Mouse (Mus musculus) intestine, embryonic 16.5 days (tissue): Measurements from ENCODE around the gene Map9. TPM values are rescaled to one million over a fixed set of nuclear protein-coding genes. Genes with fewer than 3 reads are reported as not detected.

Experiments used
- ATAC-seq: fragments of 200-750 bp; cut with Nextera tagmentation; 2 replicates; pipeline ENCODE4 v1.8.0; 2017; ENCODE audit warnings: moderate TSS enrichment, moderate library complexity
- H3K27ac ChIP-seq: fragments of 300-500 bp; sonication (generic); 2 replicates; pipeline ENCODE4 v1.5.1; 2014; ENCODE audit warnings: mild to moderate bottlenecking, low read length
- H3K27me3 ChIP-seq: fragments of 300-500 bp; sonication (generic); replicated peaks from 2 replicates; pipeline ENCODE4 v1.6.1; 2014; ENCODE audit warnings: low read length, control low read depth, mixed read lengths; ENCODE audit not compliant: control insufficient read depth, insufficient read depth
- H3K36me3 ChIP-seq: fragments of 300-500 bp; sonication (generic); 2 replicates; pipeline ENCODE4 v1.6.1; 2014; ENCODE audit warnings: low read length, control low read depth; ENCODE audit not compliant: control insufficient read depth, insufficient read depth
- H3K4me1 ChIP-seq: fragments of 300-500 bp; sonication (generic); 2 replicates; pipeline ENCODE4 v1.6.1; 2014; ENCODE audit warnings: low read length, control low read depth, mixed read lengths; ENCODE audit not compliant: control insufficient read depth, insufficient read depth
- H3K4me2 ChIP-seq: fragments of 300-500 bp; sonication (generic); 2 replicates; pipeline ENCODE4 v1.6.1; 2014; ENCODE audit warnings: low read depth, low read length, control low read depth
- H3K4me3 ChIP-seq: fragments of 300-500 bp; sonication (generic); 2 replicates; pipeline ENCODE4 v1.5.1; 2014; ENCODE audit warnings: mild to moderate bottlenecking, low read length
- H3K9ac ChIP-seq: fragments of 300-500 bp; sonication (generic); 2 replicates; pipeline ENCODE4 v1.6.1; 2014; ENCODE audit warnings: low read depth, low read length
- H3K9me3 ChIP-seq: fragments of 300-500 bp; sonication (generic); 2 replicates; pipeline ENCODE4 v1.6.1; 2016; ENCODE audit warnings: low read length, control low read depth; ENCODE audit not compliant: control insufficient read depth
- whole genome bisulfite sequencing: fragments of 180-500 bp; shearing (Covaris S2); extraction: QIAGEN DNeasy Blood & Tissue Kit; methylation state at CpG from one replicate; pipeline ENCODE4 v1.1.7; 2014; 5-methylcytosine and 5-hydroxymethylcytosine counted together
- polyA plus RNA-seq: library from polyadenylated mRNA; unstranded; fragments of >200 nt; fragmentation: Nextera tagmentation; extraction: Ambion mirVana; gene quantifications from 2 replicates; pipeline ENCODE4 v1.2.1, GENCODE M21; 2015

Gene Map9
- polyA plus RNA-seq, 1 experiment from 2014 or later, result 4.5 TPM

DNA sequence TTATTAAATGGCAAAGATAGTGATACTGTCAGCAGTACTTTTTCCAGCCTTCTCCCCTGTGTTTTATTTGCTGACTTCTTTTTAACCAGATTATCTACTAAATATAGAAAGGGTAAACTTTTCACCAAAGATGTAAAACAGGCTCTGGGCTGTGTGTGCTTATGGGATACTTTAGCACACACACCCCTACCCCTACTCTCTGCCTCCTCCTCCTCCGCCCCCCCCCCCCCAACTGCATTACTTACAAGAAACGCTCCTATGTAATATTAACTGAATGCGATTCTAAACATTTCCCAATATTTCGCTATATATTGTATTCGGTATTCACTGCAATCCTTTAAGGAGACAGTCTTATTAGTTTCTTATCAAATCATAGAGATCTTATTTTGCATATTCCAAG lies 504 bp upstream of the Map9 start:
- no peaks in the 10 kb centered on the region for H3K9me3 ChIP-seq
- no peaks in the 10 kb centered on the region for H3K27me3 ChIP-seq
- peak; percentile 21 for ATAC-seq
- 0 out of 2 replicates have a peak overlapping the region, but pooled peaks have one; percentile 49 for H3K9ac ChIP-seq
- 5% methylated on average over 5 of the region's 5 CpGs for WGBS
- no peak overlapping the region for H3K27ac ChIP-seq
- H3K4me2 ChIP-seq, result peak overlapping the region; percentile 85
- peak overlapping the region; percentile 79 for H3K4me3 ChIP-seq
- peaks cover 3% of the 10 kb centered on the region; the same call in 1 of the 2 replicates for H3K4me1 ChIP-seq
- H3K36me3 ChIP-seq, result no peaks in the 10 kb centered on the region

GRCm38 (mm10) chr3:82359036-82359435 lies 1.2 kb downstream of the Map9 start:
- Histone ChIP-seq H3K9me3 (no peaks in the 10 kb centered on the region), H3K4me2 (no peak overlapping the region), H3K4me3 (no peak overlapping the region), H3K4me1 (peaks cover 3% of the 10 kb centered on the region; the same call in 1 of the 2 replicates), H3K9ac (no peak overlapping the region), H3K27ac (no peak overlapping the region), H3K27me3 (no peaks in the 10 kb centered on the region), H3K36me3 (no peaks in the 10 kb centered on the region)
- no peak for ATAC-seq
- 92% methylated on average over 8 of the region's 8 CpGs for WGBS

DNA sequence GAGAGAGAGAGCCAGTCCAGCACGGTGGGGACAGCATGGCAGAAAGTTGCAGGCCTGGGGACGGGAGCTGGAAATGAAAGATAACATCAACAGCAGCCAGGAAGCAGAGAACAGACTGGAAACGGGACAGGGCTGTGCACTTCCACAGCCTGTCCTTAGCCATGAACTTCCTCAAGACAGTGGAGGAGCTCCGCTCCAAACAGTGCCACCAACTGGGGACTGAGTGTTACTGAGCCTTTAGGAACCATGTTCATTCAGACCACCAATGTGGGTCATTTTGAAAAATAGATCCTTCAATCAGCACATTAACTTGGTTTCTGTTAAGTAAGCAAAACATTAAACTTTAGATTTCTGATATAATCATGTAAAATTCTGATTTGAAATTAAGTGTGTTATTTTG lies 4.6 kb downstream of the Map9 start:
- H3K9me3 ChIP-seq, result no peaks in the 10 kb centered on the region
- no peak overlapping the region for H3K4me2 ChIP-seq
- no peaks in the 10 kb centered on the region for H3K27me3 ChIP-seq
- H3K27ac ChIP-seq, result no peak overlapping the region
- peaks cover 3% of the 10 kb centered on the region; the same call in 1 of the 2 replicates for H3K4me1 ChIP-seq
- no peak overlapping the region for H3K9ac ChIP-seq
- 30% methylated on average over 4 of the region's 4 CpGs for WGBS
- ATAC-seq, result no peak
- H3K36me3 ChIP-seq, result no peaks in the 10 kb centered on the region
- H3K4me3 ChIP-seq, result no peak overlapping the region

GRCm38 (mm10) chr3:82364505-82364904 lies 6.7 kb downstream of the Map9 start:
- ATAC-seq, result no peak
- no peaks in the 10 kb centered on the region for H3K4me1 ChIP-seq
- H3K4me3 ChIP-seq, result no peak overlapping the region
- H3K4me2 ChIP-seq, result no peak overlapping the region
- no peaks in the 10 kb centered on the region for H3K9me3 ChIP-seq
- no peak overlapping the region for H3K27ac ChIP-seq
- H3K9ac ChIP-seq, result no peak overlapping the region
- no peaks in the 10 kb centered on the region for H3K27me3 ChIP-seq
- H3K36me3 ChIP-seq, result no peaks in the 10 kb centered on the region
- 86% methylated on average over 8 of the region's 8 CpGs for WGBS

DNA sequence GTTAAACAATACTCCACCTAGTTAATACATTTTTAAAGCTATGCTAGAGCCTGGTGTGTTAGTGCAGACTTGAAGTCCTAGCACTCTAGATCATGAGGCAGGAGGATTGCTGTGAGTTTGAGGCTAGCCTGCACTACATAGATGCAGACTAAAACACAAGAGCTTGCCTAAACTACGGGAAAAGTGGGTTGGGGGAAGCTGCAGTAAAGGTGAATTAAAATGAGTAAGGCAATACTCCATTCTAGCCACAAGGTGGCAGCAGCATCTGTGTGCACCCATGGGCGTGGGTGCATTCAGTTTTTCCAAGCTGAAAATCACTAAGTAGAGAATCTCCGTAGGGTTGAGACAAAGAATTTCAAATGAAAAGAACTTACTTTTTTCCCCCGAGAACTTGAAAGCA lies 7.1 kb downstream of the Map9 start:
- Histone ChIP-seq H3K4me3 (no peak overlapping the region), H3K9ac (no peak overlapping the region), H3K9me3 (no peaks in the 10 kb centered on the region), H3K4me1 (no peaks in the 10 kb centered on the region), H3K27ac (no peak overlapping the region), H3K4me2 (no peak overlapping the region), H3K36me3 (no peaks in the 10 kb centered on the region), H3K27me3 (no peaks in the 10 kb centered on the region)
- no peak for ATAC-seq
- whole genome bisulfite sequencing, result 32% methylated on average over 4 of the region's 4 CpGs

- ATAC-seq, result no peak
- WGBS, result 74% methylated on average over 21 of the region's 21 CpGs
- Histone ChIP-seq H3K27me3 (no peaks in the 10 kb centered on the region), H3K9ac (no peak overlapping the region), H3K4me3 (no peak overlapping the region), H3K4me1 (no peaks in the 10 kb centered on the region), H3K36me3 (no peaks in the 10 kb centered on the region), H3K9me3 (no peaks in the 10 kb centered on the region), H3K27ac (no peak overlapping the region), H3K4me2 (no peak overlapping the region)
Observed at GRCm38 (mm10) chr3:82369063-82369860, 11.4 kb downstream of the Map9 start.

DNA sequence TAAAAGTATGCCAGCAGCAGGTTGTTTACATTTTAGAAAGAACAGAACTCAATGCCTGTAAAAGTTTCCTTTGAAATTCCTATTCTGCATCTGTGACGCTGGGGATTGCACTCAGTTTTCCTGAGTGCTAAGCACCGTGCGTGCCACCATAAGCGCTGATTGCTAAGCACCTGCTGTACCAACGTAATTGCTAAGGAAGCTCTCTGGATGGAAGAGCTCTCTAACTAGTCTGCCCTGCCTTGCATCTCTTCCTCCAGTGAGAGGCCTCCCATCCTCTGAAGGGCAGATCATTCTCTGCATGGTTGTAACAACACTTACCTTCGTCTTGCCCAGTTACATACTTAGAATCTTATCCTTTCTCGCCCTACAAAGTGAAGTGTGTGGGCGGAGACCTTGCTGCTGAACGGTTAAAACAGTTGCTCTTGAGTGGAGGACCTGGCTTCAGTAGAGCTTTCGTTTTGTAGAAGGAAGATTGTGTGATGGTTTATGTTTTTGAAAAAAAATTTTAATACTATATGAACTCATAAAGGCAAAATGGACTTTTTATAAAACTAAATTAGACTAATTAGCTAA lies 12.7 kb downstream of the Map9 start:
- Histone ChIP-seq H3K27ac (no peak overlapping the region), H3K4me1 (no peaks in the 10 kb centered on the region), H3K4me3 (no peak overlapping the region), H3K9ac (no peak overlapping the region), H3K9me3 (no peaks in the 10 kb centered on the region), H3K27me3 (no peaks in the 10 kb centered on the region), H3K36me3 (no peaks in the 10 kb centered on the region), H3K4me2 (no peak overlapping the region)
- WGBS, result 83% methylated on average over 10 of the region's 10 CpGs
- ATAC-seq, result no peak

GRCm38 (mm10) chr3:82376965-82377364 lies 19.1 kb downstream of the Map9 start:
- Histone ChIP-seq H3K9me3 (no peaks in the 10 kb centered on the region), H3K27me3 (no peaks in the 10 kb centered on the region), H3K36me3 (no peaks in the 10 kb centered on the region), H3K4me1 (no peaks in the 10 kb centered on the region), H3K27ac (no peak overlapping the region), H3K9ac (no peak overlapping the region), H3K4me3 (no peak overlapping the region), H3K4me2 (no peak overlapping the region)
- 87% methylated on average over 14 of the region's 14 CpGs for WGBS
- ATAC-seq, result no peak

DNA sequence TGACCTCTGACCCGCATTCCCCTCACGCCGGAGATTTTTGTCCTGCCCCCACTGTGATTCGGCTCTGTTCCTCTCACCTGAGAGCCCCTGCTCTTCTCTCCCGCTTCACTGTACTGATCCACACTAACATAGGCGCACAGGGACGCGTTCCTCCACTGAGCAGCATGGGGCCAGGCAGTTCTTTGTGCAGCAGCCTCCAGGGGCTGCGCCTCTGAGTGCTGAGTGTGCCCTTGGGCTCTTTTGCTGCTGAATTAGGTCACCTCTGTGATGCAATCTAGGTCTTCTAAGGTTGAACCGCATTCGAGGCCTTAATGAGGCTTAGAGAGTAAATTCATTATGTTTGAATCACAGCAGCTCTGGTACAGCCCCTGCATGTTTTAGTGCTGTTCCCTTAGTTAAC lies 24.5 kb downstream of the Map9 start:
- no peak overlapping the region for H3K4me3 ChIP-seq
- no peaks in the 10 kb centered on the region for H3K27me3 ChIP-seq
- ATAC-seq, result no peak
- H3K4me2 ChIP-seq, result no peak overlapping the region
- no peaks in the 10 kb centered on the region for H3K4me1 ChIP-seq
- H3K36me3 ChIP-seq, result 0 out of 2 replicates have a peak, but pooled peaks cover 3% of the 10 kb centered on the region
- 85% methylated on average over 11 of the region's 11 CpGs for WGBS
- no peak overlapping the region for H3K9ac ChIP-seq
- no peaks in the 10 kb centered on the region for H3K9me3 ChIP-seq
- H3K27ac ChIP-seq, result no peak overlapping the region
